Mouse (Mus musculus) right cerebral cortex, postnatal 36 days (tissue): ENCODE results near the gene 3110082I17Rik.

Experiments used
- DNase-seq, 2 experiments: peaks; one replicate each; pipeline ENCODE4 v3.0.0; 2022; ENCODE audit warnings: low spot score in 2 of 2, mixed read lengths in 1 of 2

The 3110082I17Rik gene

DNA sequence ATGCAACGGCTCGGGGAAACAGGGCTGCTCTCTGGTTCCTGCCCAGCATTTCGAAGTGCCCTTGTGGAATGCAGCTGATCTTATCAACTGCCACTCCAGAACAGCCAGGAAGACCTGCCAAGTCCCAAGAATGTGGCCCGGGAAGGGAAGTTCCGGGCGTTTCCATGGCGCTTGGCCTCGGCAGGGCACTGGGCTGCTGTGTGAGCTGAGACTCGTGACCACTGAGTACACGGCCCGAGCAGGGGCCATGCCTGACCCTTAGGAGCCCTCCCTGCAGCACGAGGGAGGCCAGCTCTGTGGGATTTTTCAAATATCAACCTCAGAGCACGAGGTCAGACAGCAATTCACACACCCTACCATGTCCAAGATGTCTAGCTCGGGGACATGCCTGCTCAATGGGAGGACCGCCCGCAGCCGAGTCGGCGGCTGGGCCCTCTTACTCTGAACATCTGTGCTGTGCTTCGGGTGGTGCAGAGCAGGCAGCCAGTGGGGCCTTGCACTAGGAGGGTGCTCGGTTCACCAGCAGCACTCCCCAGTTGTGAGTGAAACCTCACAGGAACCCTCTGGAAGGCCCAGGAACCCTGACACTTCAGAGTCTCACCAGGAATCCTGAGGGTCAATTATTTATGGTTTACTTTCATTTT is 81.2 kb downstream of the 3110082I17Rik start:
- DNase-seq: no peak

- DNase-seq: no peak
These were observed 82.1 kb downstream of the 3110082I17Rik start for GRCm38 (mm10) chr5:139378271-139378556.

- DNase-seq: no peak
These were observed 82.7 kb downstream of the 3110082I17Rik start, which contains the start of gene Gpr146 for GRCm38 (mm10) chr5:139377468-139378270. Gpr146 (plus strand) TSS chr5:139377697.

GRCm38 (mm10) chr5:139374841-139375240 is 85.5 kb downstream of the 3110082I17Rik start:
- DNase-seq: no peak

GRCm38 (mm10) chr5:139373889-139374444 is 86.4 kb downstream of the 3110082I17Rik start:
- DNase-seq: no peak

GRCm38 (mm10) chr5:139373126-139373525 is 87.2 kb downstream of the 3110082I17Rik start:
- DNase-seq: no peak

DNA sequence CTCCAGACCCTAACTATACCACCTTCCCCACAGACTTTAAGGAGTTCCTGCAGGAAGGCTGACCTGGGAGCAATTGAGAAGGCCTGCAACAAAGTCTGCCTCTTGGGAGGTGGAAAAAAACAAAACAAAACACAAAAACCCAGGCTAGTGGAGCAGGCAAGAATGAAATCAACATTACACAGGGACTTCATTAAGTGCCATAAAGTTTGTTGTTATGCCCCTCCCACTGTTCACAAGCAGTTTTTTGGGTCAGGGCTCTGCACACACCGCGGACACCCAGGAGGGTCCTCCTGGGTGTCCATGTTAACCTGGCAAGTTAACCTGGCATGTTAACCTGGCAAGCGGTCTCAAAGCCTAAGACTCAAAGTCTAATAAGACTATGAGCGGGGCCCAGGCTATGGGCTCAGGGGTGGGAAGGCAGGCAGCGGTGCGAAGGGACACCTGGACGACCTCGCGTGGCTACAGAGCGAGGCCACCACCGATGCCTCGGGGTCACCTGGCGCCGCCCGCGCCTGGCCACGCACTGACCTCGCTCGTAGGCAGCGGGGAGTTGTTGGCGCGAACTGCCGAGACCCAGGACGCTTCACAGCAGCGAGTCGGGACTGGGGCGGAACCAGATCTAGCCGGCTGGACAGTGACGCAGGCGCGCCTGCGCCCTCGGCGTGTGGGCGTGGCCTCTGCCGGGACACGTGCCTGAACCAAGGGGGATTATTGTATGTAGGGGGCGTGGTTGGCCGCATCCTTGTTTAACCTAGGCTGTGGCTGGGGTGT is 88.5 kb downstream of the 3110082I17Rik start:
- peak; percentile 84 to 85 for DNase-seq

DNA sequence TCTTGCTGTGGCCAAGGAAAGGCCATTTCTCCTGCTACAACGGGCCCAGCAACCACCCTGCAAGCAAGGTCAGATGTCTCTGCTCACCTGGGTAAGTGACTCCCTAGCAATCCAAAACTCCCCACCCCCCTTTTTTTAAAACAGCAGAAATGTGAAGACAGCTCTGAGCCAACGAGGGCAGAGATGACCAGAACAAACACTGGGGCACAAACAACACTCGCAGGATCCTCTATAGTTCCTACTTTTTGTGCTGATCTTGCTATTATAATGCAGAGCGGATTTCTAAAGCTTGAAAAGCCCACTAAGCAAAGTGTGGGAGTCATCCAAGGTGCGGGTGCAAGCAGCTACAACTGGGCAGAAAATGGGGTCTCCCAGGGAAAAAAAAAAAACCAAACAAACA is 89.2 kb downstream of the 3110082I17Rik start:
- DNase-seq: no peak

DNA sequence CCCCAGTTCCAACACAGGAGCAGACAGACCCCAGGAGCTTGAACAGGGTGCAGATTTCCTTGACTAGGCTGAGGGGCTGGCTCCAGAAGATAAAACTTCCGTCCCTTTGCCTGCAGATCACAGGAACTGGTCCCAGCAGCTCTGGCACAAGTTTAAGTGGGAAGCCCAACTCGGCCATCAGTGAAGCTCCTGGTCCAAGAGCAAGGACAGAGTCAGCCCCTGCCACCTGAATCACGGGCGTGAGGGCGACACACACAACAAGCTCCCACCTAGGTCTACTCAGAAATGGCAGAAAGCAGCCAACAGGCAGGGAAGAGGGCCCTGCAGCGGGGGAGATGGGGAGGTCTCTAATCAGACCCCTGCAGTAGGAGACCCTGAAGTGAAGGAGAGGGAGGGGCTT is 90.0 kb downstream of the 3110082I17Rik start:
- DNase-seq: no peak

DNA sequence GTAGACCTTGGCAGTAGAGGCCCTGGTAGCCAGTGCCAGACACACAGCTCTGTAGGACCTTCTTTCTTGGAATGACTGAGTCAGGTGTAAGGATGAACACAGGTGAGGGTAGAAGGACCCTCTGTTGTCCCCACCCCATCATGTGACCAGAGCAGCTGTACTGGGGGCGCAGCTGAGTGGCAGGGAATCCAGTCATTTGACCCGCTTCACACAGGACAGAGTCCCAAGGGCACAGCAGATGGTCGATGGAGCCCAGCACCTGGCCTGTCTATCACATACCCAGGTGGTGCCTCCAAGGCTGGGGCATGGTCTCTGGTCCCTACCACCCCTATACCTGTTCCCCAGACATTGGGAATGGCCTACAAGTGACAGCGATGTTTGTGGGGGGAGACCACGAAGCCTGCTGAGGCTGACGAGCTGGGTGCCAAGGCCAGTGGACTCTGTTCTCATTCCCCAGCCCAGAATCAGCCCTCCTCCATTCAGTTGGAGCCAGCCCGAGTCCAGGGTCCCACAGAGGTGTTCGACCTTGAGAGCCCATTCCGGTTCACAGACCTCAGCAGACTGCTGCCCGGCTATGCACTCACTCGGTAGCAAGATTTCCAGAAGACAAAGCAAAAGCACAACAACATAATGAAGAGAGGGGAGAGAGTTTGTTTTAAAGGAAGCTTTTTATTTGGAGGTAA is 91.5 kb downstream of the 3110082I17Rik start:
- no peak for DNase-seq

DNA sequence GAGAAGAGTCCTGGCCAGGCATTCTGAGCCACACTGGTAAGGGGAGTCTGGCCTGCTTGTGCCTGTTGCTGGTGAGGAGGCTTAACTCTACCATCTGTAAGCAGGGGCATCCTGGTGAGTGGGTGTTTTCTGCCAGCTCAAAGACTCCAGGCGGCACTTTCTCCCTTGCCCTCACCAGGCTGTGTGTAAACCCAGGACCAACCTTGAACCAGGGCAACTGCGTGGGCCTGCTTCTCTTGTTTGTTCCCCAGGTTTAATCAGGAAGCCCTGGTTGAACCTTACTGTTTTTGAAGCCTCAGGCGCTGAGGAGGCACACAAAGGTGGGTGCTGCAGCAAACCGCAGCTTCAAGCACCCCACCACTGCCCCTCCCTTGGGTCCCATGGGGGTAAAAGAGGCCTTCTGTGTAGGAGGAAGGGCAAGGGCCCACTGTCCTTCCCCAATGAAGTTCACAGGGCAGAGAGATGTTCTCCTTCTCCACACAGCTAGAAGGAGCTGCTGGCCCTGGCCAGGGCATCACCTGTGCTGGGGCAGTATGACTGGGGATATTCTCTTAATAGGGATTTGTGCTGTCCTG is 92.4 kb downstream of the 3110082I17Rik start:
- DNase-seq: no peak

GRCm38 (mm10) chr5:139366484-139366883 is 93.8 kb downstream of the 3110082I17Rik start:
- no peak for DNase-seq

DNA sequence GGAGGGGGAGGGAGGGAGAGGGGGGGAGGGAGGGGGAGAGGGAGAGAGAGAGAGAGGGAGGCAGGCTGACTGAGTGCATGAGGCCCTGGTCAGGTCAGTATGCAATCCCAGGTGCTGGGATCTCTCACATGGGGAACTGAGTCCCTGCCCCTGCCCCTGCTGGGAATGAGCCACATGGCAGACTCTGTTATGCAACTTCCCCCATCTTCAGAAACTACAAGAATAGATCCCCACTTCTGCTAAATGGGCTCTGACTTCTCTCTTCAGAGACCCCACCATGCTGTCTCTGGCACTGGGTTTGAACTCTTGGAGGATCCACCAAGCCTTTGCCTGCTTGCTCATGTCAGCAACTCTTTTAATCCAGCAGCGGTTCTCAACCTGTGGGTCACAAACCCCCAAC is 94.5 kb downstream of the 3110082I17Rik start:
- no peak for DNase-seq

- DNase-seq: no peak
These were observed 95.3 kb downstream of the 3110082I17Rik start for GRCm38 (mm10) chr5:139364911-139365571.

DNA sequence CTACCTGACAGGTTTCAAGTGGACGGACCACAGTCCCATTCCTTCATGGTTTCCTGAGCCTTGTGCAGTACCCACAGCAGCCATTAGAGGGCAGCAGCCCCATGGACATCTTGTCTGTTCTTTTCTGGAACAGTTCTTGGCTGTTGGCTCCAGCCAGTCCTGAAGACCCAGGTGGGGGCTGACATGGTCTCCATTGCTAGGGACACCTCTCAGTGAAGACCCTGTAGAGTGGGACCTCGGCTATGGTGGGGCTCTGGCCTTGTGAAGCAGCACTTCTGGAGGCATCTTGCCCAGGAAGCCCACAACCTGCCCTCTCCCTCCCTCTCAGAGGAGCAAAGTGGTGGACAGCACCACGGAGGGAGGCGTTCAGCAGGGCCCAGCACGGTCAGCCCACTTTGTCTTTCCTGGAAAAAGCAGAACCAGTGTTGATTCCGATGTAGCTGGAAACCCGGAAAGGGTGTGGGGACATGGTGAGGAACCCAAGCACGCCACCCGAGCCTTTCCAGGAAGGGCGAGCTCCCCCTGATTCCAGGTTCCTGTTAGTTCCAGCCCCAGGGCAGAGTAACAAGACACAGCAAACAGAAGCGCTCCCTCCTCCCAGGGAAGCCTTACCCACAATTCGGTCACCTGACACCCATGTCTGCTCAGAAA is 95.9 kb downstream of the 3110082I17Rik start:
- DNase-seq: peak; percentile 75 to 83

- no peak for DNase-seq
These were observed 96.5 kb downstream of the 3110082I17Rik start for GRCm38 (mm10) chr5:139363858-139364257.

GRCm38 (mm10) chr5:139359244-139359643 is 101.1 kb downstream of the 3110082I17Rik start:
- no peak for DNase-seq

DNA sequence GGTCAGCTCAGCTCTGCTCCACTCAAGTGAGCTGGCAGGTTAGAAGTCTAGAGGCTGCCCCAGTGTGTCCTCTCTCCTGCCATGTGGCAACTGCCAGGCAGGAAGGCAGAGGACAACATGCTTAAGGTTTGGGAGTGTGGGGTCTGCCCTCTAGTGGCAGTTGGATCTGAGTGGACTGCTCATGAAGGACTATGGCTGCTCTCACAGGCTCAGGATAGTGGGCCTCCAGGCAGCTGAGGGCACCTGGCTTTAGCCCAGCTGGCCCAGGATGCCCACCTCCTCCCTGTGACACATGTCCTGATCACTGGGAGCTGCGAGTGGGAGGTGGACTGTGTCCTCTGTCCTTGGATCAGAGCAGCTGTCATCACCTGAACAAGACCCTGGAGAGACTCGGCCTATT is 101.7 kb downstream of the 3110082I17Rik start:
- no peak for DNase-seq

DNA sequence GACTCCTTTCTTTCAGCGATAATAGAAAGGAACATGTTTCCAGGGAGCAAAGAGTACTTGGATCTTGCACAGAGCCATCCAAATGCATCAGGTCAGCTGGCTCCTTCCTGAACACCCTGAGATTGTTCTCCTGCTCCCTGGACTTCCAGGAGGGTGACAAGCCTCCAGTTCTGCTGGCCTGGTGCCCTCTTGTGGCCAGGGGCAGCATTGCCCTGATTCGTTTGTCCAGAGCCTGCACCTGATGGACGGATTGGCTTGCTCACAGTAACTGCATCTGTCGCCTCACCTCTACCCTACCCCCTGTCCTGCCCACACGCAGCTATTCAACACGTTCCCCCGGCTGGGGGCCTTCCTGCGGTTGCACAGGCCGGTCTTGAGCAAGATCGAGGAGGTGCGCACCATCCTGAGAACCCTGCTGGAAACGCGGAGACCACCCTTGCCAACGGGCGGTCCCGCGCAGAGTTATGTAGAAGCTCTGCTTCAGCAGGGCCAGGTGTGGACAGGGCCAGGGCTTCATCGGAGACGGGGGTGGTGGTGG is 105.0 kb downstream of the 3110082I17Rik start:
- peak; percentile 69 to 71 for DNase-seq

- no peak for DNase-seq
These were observed 106.4 kb downstream of the 3110082I17Rik start for GRCm38 (mm10) chr5:139353946-139354345.
